Comparison of ENCODE assay signal across 9 mouse cellular contexts in the genomic region with DNA sequence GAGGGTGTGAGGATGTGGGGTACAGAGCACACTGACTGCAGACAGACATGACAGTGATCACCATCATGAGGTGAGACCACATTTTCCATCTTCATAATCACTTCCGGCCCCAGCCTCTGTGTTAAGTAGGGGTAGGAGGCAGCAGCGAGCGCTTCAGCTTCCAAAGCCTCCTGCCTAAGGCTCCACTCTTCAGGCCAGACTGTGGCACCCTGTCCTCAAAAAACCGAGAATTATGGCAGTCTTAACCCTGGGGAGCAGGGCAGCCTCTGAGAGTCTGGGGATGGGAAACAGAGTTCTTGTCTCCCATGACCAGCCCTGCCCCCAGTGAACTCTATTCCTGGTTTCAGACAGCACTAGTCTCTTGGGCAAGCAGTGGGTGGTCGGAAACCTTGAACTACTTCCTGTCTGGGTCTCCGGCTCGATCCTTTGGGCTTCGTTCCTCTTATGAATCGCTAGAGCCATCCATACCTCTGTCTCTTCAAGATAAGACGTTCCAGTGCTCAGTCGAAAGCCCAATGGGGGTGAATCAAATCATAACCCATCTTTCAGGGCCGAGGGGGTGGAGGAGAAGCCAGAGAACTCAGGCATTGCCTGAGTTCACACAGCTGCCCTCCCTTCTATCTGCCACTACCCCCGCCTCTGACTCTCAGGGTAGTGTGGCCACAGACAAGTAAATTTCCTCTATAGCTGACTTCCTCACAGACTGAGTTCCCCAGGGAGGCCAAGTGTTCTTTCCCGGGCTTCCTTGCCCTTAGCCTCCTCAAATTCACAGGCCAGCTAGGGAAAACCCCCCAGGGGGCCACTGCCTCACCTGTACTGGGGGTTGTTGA. TPM values are rescaled to one million over a fixed set of nuclear protein-coding genes. Genes with fewer than 3 reads are reported as not detected.
A peak's percentile ranks its signal among the peaks of the same experiment; 100 is the strongest.
DNase-seq lines count a peak whose midpoint lies in the region; ATAC-seq and TF ChIP-seq lines count a peak whose summit lies in the region.
"Had no signal": no experiment of that assay in that cellular context is flagged by ENCODE, and none has a peak within 500 bp of the region (broad histone marks: within the 10 kb centered on the region; RNA-seq: fewer than 3 reads in every experiment).

No protein-coding gene starts in this region.

- no peaks in the 10 kb centered on the region for H3K27me3 ChIP-seq in kidney, adult 2 months (replicated peaks; ENCODE audit: control insufficient read depth, insufficient read depth, low read length)

- ATAC-seq in activated CD4-positive, CD25-positive, alpha-beta regulatory T cell, adult 4 months = peak; percentile 70

- WGBS in kidney, adult 2 months = 52% methylated on average over 14 of the region's 14 CpGs

- TF ChIP-seq POLR2A in kidney, adult 2 months (IDR thresholded peaks at IDR 0.05; ENCODE audit: low read depth, low read length) = no peak

- DNase-seq in adrenal gland, adult (ENCODE audit: inconsistent age in 2 of 2, low spot score in 1 of 2) = peak; percentile 50 to 83
- no peak for DNase-seq in adrenal gland, postnatal 4 days (ENCODE audit: low spot score in 2 of 2)
- peak; percentile 61 for DNase-seq in heart, adult 8-10 months (ENCODE audit: low spot score)
- peak; percentile 59 for DNase-seq in kidney, adult 2 months
- peak; percentile 53 for DNase-seq in lung, postnatal 14 days
- DNase-seq in spleen, adult 18-20 months = peak; percentile 63 to 64
- no peak for DNase-seq in cerebellum, adult 18-20 months

- no peak for TF ChIP-seq CTCF in kidney, adult 2 months (conservative IDR thresholded peaks at IDR 0.05; ENCODE audit: insufficient read depth, insufficient read length, low read depth, low read length)

- H3K4me1 ChIP-seq in kidney, adult 2 months (ENCODE audit: control insufficient read depth, insufficient read depth, low read length) = peaks cover 7% of the 10 kb centered on the region; the same call in 1 of the 2 replicates

- H3K36me3 ChIP-seq in kidney, adult 2 months (ENCODE audit: control insufficient read depth, insufficient read depth, low read length) = no peaks in the 10 kb centered on the region

- no peak overlapping the region for H3K4me3 ChIP-seq in kidney, adult 2 months (ENCODE audit: insufficient read depth, low read depth, low read length)

- peak overlapping the region; percentile 99 for H3K27ac ChIP-seq in kidney, adult 2 months (ENCODE audit: insufficient read depth, low read depth, low read length)

RNA-seq across cellular contexts. Expression of a gene that starts 0.8 kb away (rescaled TPM):
- total RNA-seq in adrenal gland, postnatal 4 days (2021) = 10 to 100 TPM in 1 of 2 experiments, 1 to 10 TPM in 1; 9.1 to 10.8 TPM
- 10 to 100 TPM; 22.7 to 24.1 TPM for polyA plus RNA-seq in activated CD4-positive, CD25-positive, alpha-beta regulatory T cell, adult 4 months (2017; shearing (Covaris generic))
- 1 to 10 TPM; 1.8 to 3.5 (median 2.4) TPM for total RNA-seq in heart, adult 8-10 months (2022)
- polyA plus RNA-seq in kidney, adult 2 months (2012; rRNA removed) = 4.5 and 4.6 TPM in 2 replicates

RNA-seq across cellular contexts. Expression of a gene that starts 1.9 kb away (rescaled TPM):
- not detected for total RNA-seq in adrenal gland, postnatal 4 days (2021)
- polyA plus RNA-seq in activated CD4-positive, CD25-positive, alpha-beta regulatory T cell, adult 4 months (2017; shearing (Covaris generic)) = 1 to 10 TPM; 1.7 to 3.5 TPM
- total RNA-seq in heart, adult 8-10 months (2022) = under 1 TPM in 1 of 4 experiments, not detected in 3; 0.40 TPM
- 0.20 TPM in 1 of 2 replicates, not detected in the other for polyA plus RNA-seq in kidney, adult 2 months (2012; rRNA removed)
- total RNA-seq: left cerebral cortex, postnatal 25 days had no signal

RNA-seq across cellular contexts. Expression of a gene that starts 9.0 kb away (rescaled TPM):
- total RNA-seq in adrenal gland, postnatal 4 days (2021) = 1 to 10 TPM; 4.8 to 5.7 TPM
- 10 to 100 TPM; 10.6 to 14.6 TPM for polyA plus RNA-seq in activated CD4-positive, CD25-positive, alpha-beta regulatory T cell, adult 4 months (2017; shearing (Covaris generic))
- 1 to 10 TPM; 1.2 to 1.8 (median 1.6) TPM for total RNA-seq in heart, adult 8-10 months (2022)
- 6.9 and 8.6 TPM in 2 replicates for polyA plus RNA-seq in kidney, adult 2 months (2012; rRNA removed)

RNA-seq across cellular contexts. Expression of a gene that starts 28.9 kb away (rescaled TPM):
- total RNA-seq in adrenal gland, postnatal 4 days (2021) = 10 to 100 TPM; 13.3 to 14.2 TPM
- polyA plus RNA-seq in activated CD4-positive, CD25-positive, alpha-beta regulatory T cell, adult 4 months (2017; shearing (Covaris generic)) = not detected
- total RNA-seq in heart, adult 8-10 months (2022) = 1 to 10 TPM in 1 of 4 experiments, under 1 TPM in 3; 0.44 to 1.0 (median 0.58) TPM
- 5.0 and 7.1 TPM in 2 replicates for polyA plus RNA-seq in kidney, adult 2 months (2012; rRNA removed)

RNA-seq across cellular contexts. Expression of a gene that starts 31.3 kb away (rescaled TPM):
- 1,000 to 10,000 TPM; 1,506 to 1,548 TPM for total RNA-seq in adrenal gland, postnatal 4 days (2021)
- 100 to 1,000 TPM; 869 to 969 TPM for polyA plus RNA-seq in activated CD4-positive, CD25-positive, alpha-beta regulatory T cell, adult 4 months (2017; shearing (Covaris generic))
- total RNA-seq in heart, adult 8-10 months (2022) = 100 to 1,000 TPM; 504 to 617 (median 566) TPM
- polyA plus RNA-seq in kidney, adult 2 months (2012; rRNA removed) = 372 and 534 TPM in 2 replicates

Comparison
In these comparisons a context has a peak if more than half of its experiments do, and no peak if none do; other contexts are left out.
1. DNase-seq: peak in adrenal gland, adult (2 of 2), heart, adult 8-10 months (single experiment), kidney, adult 2 months (single experiment), lung, postnatal 14 days (single experiment) and spleen, adult 18-20 months (2 of 2); none in adrenal gland, postnatal 4 days (0 of 2) and cerebellum, adult 18-20 months (0 of 2).